Mouse (Mus musculus) heart, postnatal 0 days (tissue): ENCODE measurements around the gene Mgat4b.

Experiments
- CTCF ChIP-seq: IDR thresholded peaks from 2 replicates; pipeline ENCODE4 v1.5.1; 2016; ENCODE audit warnings: antibody characterized with exemption, control low read depth, low read depth
- EP300 ChIP-seq: IDR thresholded peaks from 2 replicates; pipeline ENCODE4 v1.6.1; 2016; ENCODE audit warnings: antibody characterized with exemption, low read depth

- TF ChIP-seq CTCF (no peak), EP300 (no peak)
Observed at GRCm38 (mm10) chr11:50266997-50267396, 56.3 kb downstream of the Mgat4b start.
